Mouse (Mus musculus) kidney, embryonic 15.5 days (tissue): ENCODE data around the gene Kirrel3. TPM values are rescaled to one million over a fixed set of nuclear protein-coding genes. Genes with fewer than 3 reads are reported as not detected.

Experiments used
- ATAC-seq: fragments of 200-750 bp; cut with Nextera tagmentation; replicated peaks from 2 replicates; pipeline ENCODE4 v1.8.0; 2017; ENCODE audit warnings: moderate TSS enrichment; ENCODE audit not compliant: low FRiP score
- H3K27ac ChIP-seq: fragments of 300-500 bp; sonication (generic); 2 replicates; pipeline ENCODE4 v1.5.1; 2015; ENCODE audit warnings: mild to moderate bottlenecking, inconsistent platforms
- H3K27me3 ChIP-seq: fragments of 300-500 bp; sonication (generic); 2 replicates; pipeline ENCODE4 v1.6.1; 2015; ENCODE audit warnings: inconsistent platforms
- H3K36me3 ChIP-seq: fragments of 300-500 bp; sonication (generic); 2 replicates; pipeline ENCODE4 v1.6.1; 2015; ENCODE audit warnings: inconsistent platforms
- H3K4me1 ChIP-seq: fragments of 300-500 bp; sonication (generic); 2 replicates; pipeline ENCODE4 v1.6.1; 2015; ENCODE audit warnings: inconsistent platforms
- H3K4me2 ChIP-seq: fragments of 300-500 bp; sonication (generic); 2 replicates; pipeline ENCODE4 v1.6.1; 2015; ENCODE audit warnings: moderate library complexity, mild to moderate bottlenecking, inconsistent platforms
- H3K4me3 ChIP-seq: fragments of 300-500 bp; sonication (generic); replicated peaks from 2 replicates; pipeline ENCODE4 v1.5.1; 2015; ENCODE audit warnings: mild to moderate bottlenecking, inconsistent platforms
- H3K9ac ChIP-seq: fragments of 300-500 bp; sonication (generic); 2 replicates; pipeline ENCODE4 v1.6.1; 2015; ENCODE audit warnings: mild to moderate bottlenecking, inconsistent platforms
- H3K9me3 ChIP-seq: fragments of 300-500 bp; sonication (generic); replicated peaks from 2 replicates; pipeline ENCODE4 v1.6.1; 2016; ENCODE audit warnings: inconsistent platforms
- WGBS: fragments of 180-500 bp; shearing (Covaris S2); methylation state at CpG from one replicate; pipeline ENCODE4 v1.1.7; 2015; ENCODE audit warnings: mixed read lengths; 5-methylcytosine and 5-hydroxymethylcytosine counted together
- polyA plus RNA-seq: library from polyadenylated mRNA; unstranded; fragments of >200 nt; fragmentation: Nextera tagmentation; extraction: Ambion mirVana; gene quantifications from 2 replicates; pipeline ENCODE4 v1.2.1, GENCODE M21; 2015

Kirrel3 gene
- polyA plus RNA-seq, 1 experiment from 2014 or later = 3.4 TPM

- Histone ChIP-seq H3K4me3 (no peak overlapping the region), H3K4me2 (no peak overlapping the region), H3K9me3 (no peaks in the 10 kb centered on the region), H3K27ac (no peak overlapping the region), H3K4me1 (no peaks in the 10 kb centered on the region), H3K9ac (no peak overlapping the region), H3K27me3 (no peaks in the 10 kb centered on the region), H3K36me3 (no peaks in the 10 kb centered on the region)
- no peak for ATAC-seq
- 88% methylated on average over 3 of the region's 3 CpGs for WGBS
Observed at GRCm38 (mm10) chr9:34740814-34741213, 255.1 kb downstream of the Kirrel3 start.

GRCm38 (mm10) chr9:34748003-34748402, 262.3 kb downstream of the Kirrel3 start:
- no peak overlapping the region for H3K27ac ChIP-seq
- no peaks in the 10 kb centered on the region for H3K27me3 ChIP-seq
- ATAC-seq = no peak
- H3K9me3 ChIP-seq = no peaks in the 10 kb centered on the region
- H3K9ac ChIP-seq = no peak overlapping the region
- H3K4me2 ChIP-seq = no peak overlapping the region
- 41% methylated on average over 2 of the region's 2 CpGs for WGBS
- H3K4me1 ChIP-seq = 0 out of 2 replicates have a peak, but pooled peaks cover 5% of the 10 kb centered on the region
- H3K4me3 ChIP-seq = no peak overlapping the region
- no peaks in the 10 kb centered on the region for H3K36me3 ChIP-seq

GRCm38 (mm10) chr9:34749161-34749560, 263.5 kb downstream of the Kirrel3 start:
- no peak for ATAC-seq
- Histone ChIP-seq H3K36me3 (no peaks in the 10 kb centered on the region), H3K4me3 (no peak overlapping the region), H3K27me3 (no peaks in the 10 kb centered on the region), H3K4me1 (0 out of 2 replicates have a peak, but pooled peaks cover 5% of the 10 kb centered on the region), H3K9me3 (no peaks in the 10 kb centered on the region), H3K4me2 (no peak overlapping the region), H3K9ac (no peak overlapping the region), H3K27ac (no peak overlapping the region)
- WGBS = 84% methylated on average over 7 of the region's 7 CpGs

GRCm38 (mm10) chr9:34749877-34750276, 264.2 kb downstream of the Kirrel3 start:
- Histone ChIP-seq H3K9ac (no peak overlapping the region), H3K27ac (no peak overlapping the region), H3K4me2 (no peak overlapping the region), H3K4me3 (no peak overlapping the region), H3K36me3 (no peaks in the 10 kb centered on the region), H3K4me1 (0 out of 2 replicates have a peak, but pooled peaks cover 5% of the 10 kb centered on the region), H3K27me3 (no peaks in the 10 kb centered on the region), H3K9me3 (no peaks in the 10 kb centered on the region)
- WGBS = 63% methylated on average over 4 of the region's 4 CpGs
- no peak for ATAC-seq

- no peaks in the 10 kb centered on the region for H3K27me3 ChIP-seq
- no peaks in the 10 kb centered on the region for H3K9me3 ChIP-seq
- ATAC-seq = peak; percentile 83
- H3K4me3 ChIP-seq = no peak overlapping the region
- no peak overlapping the region for H3K9ac ChIP-seq
- H3K36me3 ChIP-seq = no peaks in the 10 kb centered on the region
- 0 out of 2 replicates have a peak, but pooled peaks cover 5% of the 10 kb centered on the region for H3K4me1 ChIP-seq
- H3K4me2 ChIP-seq = no peak overlapping the region
- no peak overlapping the region for H3K27ac ChIP-seq
- WGBS = 43% methylated on average over 2 of the region's 2 CpGs
Observed at GRCm38 (mm10) chr9:34750887-34751286, 265.2 kb downstream of the Kirrel3 start.

GRCm38 (mm10) chr9:34752076-34752800, 266.5 kb downstream of the Kirrel3 start:
- Histone ChIP-seq H3K27me3 (no peaks in the 10 kb centered on the region), H3K4me1 (0 out of 2 replicates have a peak, but pooled peaks cover 5% of the 10 kb centered on the region), H3K4me2 (no peak overlapping the region), H3K27ac (no peak overlapping the region), H3K4me3 (no peak overlapping the region), H3K9me3 (no peaks in the 10 kb centered on the region), H3K9ac (no peak overlapping the region), H3K36me3 (no peaks in the 10 kb centered on the region)
- 85% methylated on average over 5 of the region's 5 CpGs for WGBS
- no peak for ATAC-seq

- no peaks in the 10 kb centered on the region for H3K36me3 ChIP-seq
- whole genome bisulfite sequencing = 20% methylated on average over 4 of the region's 4 CpGs
- H3K27me3 ChIP-seq = no peaks in the 10 kb centered on the region
- H3K4me2 ChIP-seq = no peak overlapping the region
- no peak for ATAC-seq
- H3K9me3 ChIP-seq = no peaks in the 10 kb centered on the region
- no peak overlapping the region for H3K4me3 ChIP-seq
- no peak overlapping the region for H3K27ac ChIP-seq
- H3K9ac ChIP-seq = no peak overlapping the region
- H3K4me1 ChIP-seq = 0 out of 2 replicates have a peak, but pooled peaks cover 5% of the 10 kb centered on the region
Observed at GRCm38 (mm10) chr9:34752801-34753170, 267.1 kb downstream of the Kirrel3 start.

GRCm38 (mm10) chr9:34753891-34754290, 268.2 kb downstream of the Kirrel3 start:
- WGBS = 84% methylated on average over 5 of the region's 5 CpGs
- H3K9me3 ChIP-seq = no peaks in the 10 kb centered on the region

GRCm38 (mm10) chr9:34754523-34755097, 268.9 kb downstream of the Kirrel3 start:
- WGBS = 79% methylated on average over 6 of the region's 6 CpGs
- Histone ChIP-seq H3K9me3 (no peaks in the 10 kb centered on the region), H3K4me2 (no peak overlapping the region), H3K9ac (no peak overlapping the region), H3K27me3 (no peaks in the 10 kb centered on the region), H3K27ac (no peak overlapping the region), H3K4me1 (0 out of 2 replicates have a peak, but pooled peaks cover 5% of the 10 kb centered on the region), H3K4me3 (no peak overlapping the region), H3K36me3 (no peaks in the 10 kb centered on the region)
- no peak for ATAC-seq

More at GRCm38 (mm10) chr9:34753891-34754290, 268.2 kb downstream of the Kirrel3 start:
- Histone ChIP-seq H3K36me3 (no peaks in the 10 kb centered on the region), H3K9ac (no peak overlapping the region), H3K4me3 (no peak overlapping the region), H3K4me1 (0 out of 2 replicates have a peak, but pooled peaks cover 5% of the 10 kb centered on the region), H3K27ac (no peak overlapping the region), H3K4me2 (no peak overlapping the region), H3K27me3 (no peaks in the 10 kb centered on the region)
- no peak for ATAC-seq

GRCm38 (mm10) chr9:34756055-34756454, 270.4 kb downstream of the Kirrel3 start:
- H3K9ac ChIP-seq = no peak overlapping the region
- H3K4me1 ChIP-seq = 0 out of 2 replicates have a peak, but pooled peaks cover 3% of the 10 kb centered on the region
- no peak overlapping the region for H3K4me2 ChIP-seq
- H3K9me3 ChIP-seq = no peaks in the 10 kb centered on the region
- WGBS = 93% methylated on average over 7 of the region's 7 CpGs
- H3K27ac ChIP-seq = no peak overlapping the region
- H3K27me3 ChIP-seq = no peaks in the 10 kb centered on the region
- no peak overlapping the region for H3K4me3 ChIP-seq
- ATAC-seq = no peak
- H3K36me3 ChIP-seq = no peaks in the 10 kb centered on the region

- Histone ChIP-seq H3K9ac (no peak overlapping the region), H3K9me3 (no peaks in the 10 kb centered on the region), H3K4me2 (no peak overlapping the region), H3K4me1 (no peaks in the 10 kb centered on the region), H3K36me3 (no peaks in the 10 kb centered on the region), H3K27me3 (no peaks in the 10 kb centered on the region), H3K27ac (no peak overlapping the region), H3K4me3 (no peak overlapping the region)
- no peak for ATAC-seq
- WGBS = 50% methylated on average over 5 of the region's 5 CpGs
Observed at GRCm38 (mm10) chr9:34758925-34759324, 273.2 kb downstream of the Kirrel3 start.

GRCm38 (mm10) chr9:34760521-34760920, 274.8 kb downstream of the Kirrel3 start:
- H3K4me2 ChIP-seq = no peak overlapping the region
- no peak overlapping the region for H3K9ac ChIP-seq
- WGBS = 61% methylated on average over 3 of the region's 3 CpGs
- H3K4me3 ChIP-seq = no peak overlapping the region
- no peak for ATAC-seq
- no peak overlapping the region for H3K27ac ChIP-seq
- no peaks in the 10 kb centered on the region for H3K9me3 ChIP-seq
- no peaks in the 10 kb centered on the region for H3K27me3 ChIP-seq
- no peaks in the 10 kb centered on the region for H3K4me1 ChIP-seq
- H3K36me3 ChIP-seq = no peaks in the 10 kb centered on the region
